Mouse (Mus musculus): ENCODE measurements around the gene Gckr.
A peak's percentile ranks its signal among the peaks of the same experiment; 100 is the strongest.
"Not testable (repeated sequence)": the region's sequence is repeated elsewhere in the genome, so short reads cannot be mapped to it uniquely, and the experiment has no call there.

The Gckr gene

GRCm38 (mm10) chr5:31295606-31296141 lies 1.6 kb upstream of the Gckr start, which contains the start of gene Fndc4:
Gene Fndc4 (minus strand): TSS chr5:31296080.
- DNase-seq: no peak

DNA sequence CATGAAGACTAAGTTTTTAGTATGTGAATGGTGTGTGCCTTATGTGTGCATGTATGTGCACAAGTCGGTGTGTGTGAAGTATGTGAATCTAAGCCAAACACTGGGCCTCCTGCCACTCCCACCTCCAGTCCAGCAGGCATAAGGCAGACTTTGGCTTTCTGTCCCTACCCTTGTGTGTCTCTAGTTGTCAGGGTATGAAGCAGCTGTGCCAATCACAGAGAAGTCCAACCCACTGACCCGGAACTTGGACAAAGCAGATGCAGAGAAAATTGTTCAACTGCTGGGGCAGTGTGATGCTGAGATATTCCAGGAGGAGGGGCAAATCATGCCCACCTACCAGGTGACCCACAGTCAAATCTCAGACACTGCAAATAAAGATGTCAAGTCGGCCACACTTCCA lies 738 bp downstream of the Gckr start:
- DNase-seq: no peak

DNA sequence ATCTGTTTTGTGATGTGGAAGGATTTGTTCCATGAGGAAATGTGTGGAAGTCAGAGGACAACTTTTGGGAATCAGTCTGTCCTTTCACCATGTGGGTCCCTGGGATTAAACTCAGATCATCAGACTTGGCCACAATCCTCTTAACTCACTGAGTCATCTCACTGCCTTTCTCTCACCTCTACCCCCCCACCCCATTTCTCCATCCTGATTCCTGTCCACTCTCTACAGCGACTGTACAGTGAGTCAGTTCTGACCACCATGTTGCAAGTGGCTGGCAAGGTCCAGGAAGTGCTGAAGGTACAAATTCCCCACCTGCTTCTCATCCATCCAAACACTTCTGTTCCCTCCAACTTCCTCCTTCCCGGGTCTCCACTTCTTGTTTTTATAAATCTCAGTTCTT lies 1.2 kb downstream of the Gckr start:
- no peak for DNase-seq

- DNase-seq: no peak
Measured at GRCm38 (mm10) chr5:31301866-31302265, 4.6 kb downstream of the Gckr start.

DNA sequence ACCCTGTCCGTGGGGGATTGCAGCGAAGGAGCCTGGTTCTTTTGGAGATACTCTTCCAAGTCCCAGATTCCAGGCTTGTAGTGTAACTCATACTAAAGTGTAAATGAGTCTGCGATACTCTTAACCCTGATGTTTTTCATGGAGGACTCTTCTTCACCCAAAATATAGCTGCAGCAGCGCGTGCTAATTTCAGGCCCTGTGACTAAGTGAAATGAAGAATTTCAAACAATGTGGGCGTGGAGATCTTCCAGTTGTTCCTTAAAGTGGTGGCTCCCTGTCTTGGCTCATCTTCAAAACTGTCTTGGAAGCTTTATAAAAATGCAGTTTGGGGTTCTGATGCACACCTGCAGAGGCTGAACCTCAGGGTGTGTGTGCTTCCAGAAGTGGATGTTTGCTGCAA lies 5.8 kb downstream of the Gckr start:
- no peak for DNase-seq

- no peak for DNase-seq
Measured at GRCm38 (mm10) chr5:31312806-31313205, 15.6 kb downstream of the Gckr start.

DNA sequence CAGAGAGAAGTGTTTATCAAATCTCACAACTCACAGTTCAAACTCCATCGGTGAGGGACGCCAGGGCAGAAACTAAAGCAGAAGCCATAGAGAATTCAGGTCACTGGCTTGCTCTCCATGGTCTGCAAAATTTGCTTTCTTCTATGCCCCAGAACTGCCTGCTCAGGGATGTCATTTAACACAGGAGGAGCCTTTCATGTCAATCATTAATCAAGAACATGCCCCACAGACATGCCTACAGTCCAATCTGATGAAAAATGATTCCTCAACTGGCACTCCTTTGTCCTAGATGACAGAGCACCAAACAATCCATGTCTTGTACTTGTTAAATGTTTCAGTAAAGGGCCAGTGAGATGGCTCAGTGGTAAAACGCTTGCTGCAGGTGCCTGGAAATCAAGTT lies 25.5 kb downstream of the Gckr start:
- no peak for DNase-seq

DNA sequence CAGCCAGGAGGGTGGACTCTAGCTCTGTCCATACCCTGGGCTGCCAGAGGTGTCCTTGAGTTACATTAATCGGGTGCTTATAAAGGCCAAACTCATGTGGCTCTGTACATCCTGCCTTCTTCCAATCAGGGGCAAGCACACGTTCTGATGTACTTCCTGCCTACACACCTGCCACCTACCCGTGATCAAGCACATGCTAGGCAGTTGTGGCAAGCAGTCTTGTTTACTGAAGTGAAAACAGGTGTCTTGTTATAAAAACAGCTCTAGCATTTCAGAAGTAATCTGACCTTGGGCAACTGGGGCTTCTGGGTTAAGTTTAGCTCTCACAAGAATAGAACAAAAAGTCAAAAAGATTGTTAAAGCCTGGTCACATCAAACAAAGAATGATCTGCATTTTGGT lies 26.8 kb downstream of the Gckr start:
- DNase-seq: no peak

DNA sequence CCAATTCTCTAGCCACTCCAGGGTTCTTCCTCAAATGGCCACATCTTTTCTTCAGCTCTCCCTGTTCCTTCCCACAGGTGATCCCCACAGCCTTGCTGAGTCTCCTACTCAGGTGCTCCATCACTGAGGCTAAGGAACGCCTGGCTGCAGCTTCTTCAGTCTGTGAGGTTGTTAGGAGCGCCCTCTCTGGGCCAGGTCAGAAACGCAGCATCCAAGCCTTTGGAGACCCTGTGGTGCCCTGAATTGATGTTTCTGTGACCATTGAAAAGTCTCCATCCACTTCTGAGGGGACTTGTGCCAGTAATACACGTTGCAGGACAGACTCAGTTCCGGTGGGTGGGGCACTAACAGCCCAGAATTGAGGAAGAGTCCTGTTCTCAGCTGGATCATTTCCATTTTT lies 29.6 kb downstream of the Gckr start:
- peak in 1 of 2 experiments; percentile 9 for DNase-seq

GRCm38 (mm10) chr5:31328255-31328654 lies 31.0 kb downstream of the Gckr start:
- peak in 1 of 2 experiments; percentile 38 for DNase-seq

- DNase-seq: not testable (repeated sequence)
Measured at GRCm38 (mm10) chr5:31357586-31357985, 60.3 kb downstream of the Gckr start.

DNA sequence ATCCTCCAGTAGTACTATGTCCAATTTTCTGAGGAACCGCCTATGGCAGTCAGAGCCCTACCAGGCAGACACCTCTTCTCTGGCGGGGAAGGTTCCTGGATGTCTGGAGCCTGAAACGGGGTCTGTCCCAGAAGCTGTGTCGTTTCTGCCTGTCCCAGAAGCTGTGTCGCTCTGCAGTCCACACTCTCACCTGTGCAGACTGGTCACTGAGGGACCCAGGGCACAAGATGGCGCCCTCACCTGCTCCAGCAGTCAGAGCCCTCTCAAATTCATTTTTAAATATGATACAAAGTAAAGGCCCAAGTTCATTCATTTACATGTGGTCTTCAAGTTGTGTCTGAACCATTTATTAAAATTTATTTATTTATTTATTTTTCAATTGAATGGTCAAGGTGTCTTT lies 63.7 kb downstream of the Gckr start:
- no peak for DNase-seq
